Mouse (Mus musculus) forelimb bud, embryonic 11.5 days (tissue): ENCODE measurements around the gene Tsc1.
A peak's percentile ranks its signal among the peaks of the same experiment; 100 is the strongest.

Source experiments
- DNase-seq: peaks from one replicate; pipeline ENCODE4 v3.0.0-alpha.2; 2012; ENCODE audit warnings: low read depth, low spot score

Gene Tsc1

GRCm38 (mm10) chr2:28640461-28641424 lies at the start of gene Tsc1:
Tsc1 (plus strand) TSS chr2:28641228.
- DNase-seq = peak; percentile 96

- DNase-seq = no peak
These were observed 49.5 kb upstream of the Tsc1 start for GRCm38 (mm10) chr2:28591479-28591878.

DNA sequence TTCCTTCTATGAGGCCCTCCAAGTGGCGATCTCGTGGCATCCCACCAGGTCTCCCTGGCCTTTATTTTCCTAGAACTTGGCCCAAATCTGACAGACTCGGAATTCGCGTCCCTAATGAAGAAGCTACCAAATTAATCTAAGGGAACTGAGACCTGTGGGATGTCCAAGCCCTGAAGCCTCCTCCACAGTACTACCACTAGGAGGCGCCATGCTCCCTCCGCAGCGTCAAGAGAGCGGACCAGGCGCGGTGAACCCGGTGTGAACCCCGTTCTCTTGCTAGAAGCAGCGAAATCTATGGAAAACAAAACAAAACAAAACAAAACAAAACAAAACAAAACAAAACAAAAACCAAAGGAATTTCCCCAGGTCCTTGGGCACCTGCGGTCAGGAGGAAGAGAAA lies 48.2 kb upstream of the Tsc1 start:
- peak; percentile 57 for DNase-seq

DNA sequence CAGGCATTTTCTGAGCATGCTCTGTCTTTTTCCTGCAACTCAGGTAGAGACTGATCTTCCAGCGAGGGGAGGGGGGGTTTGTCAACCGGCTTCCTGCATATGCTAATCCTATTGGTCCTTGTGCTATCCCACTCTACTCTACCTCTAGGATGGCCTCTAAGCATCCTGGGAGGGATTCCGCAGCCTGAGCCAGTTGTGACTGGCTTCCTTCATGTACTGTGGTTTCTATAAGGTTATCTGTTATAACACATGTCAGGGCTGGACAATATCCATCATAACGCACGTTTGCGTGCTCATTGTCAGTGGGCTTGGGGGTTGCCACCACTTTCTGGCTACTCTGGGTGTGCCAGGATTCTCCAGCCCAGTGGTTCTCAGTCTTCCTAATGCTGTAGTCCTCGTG lies 45.0 kb upstream of the Tsc1 start:
- DNase-seq = no peak

GRCm38 (mm10) chr2:28596998-28597397 lies 44.0 kb upstream of the Tsc1 start:
- DNase-seq = no peak

GRCm38 (mm10) chr2:28597733-28598547 lies 43.1 kb upstream of the Tsc1 start:
- DNase-seq = no peak

GRCm38 (mm10) chr2:28598692-28599568 lies 42.1 kb upstream of the Tsc1 start:
- DNase-seq = no peak

GRCm38 (mm10) chr2:28599569-28599900 lies 41.5 kb upstream of the Tsc1 start:
- no peak for DNase-seq

- DNase-seq = no peak
These were observed 39.1 kb upstream of the Tsc1 start for GRCm38 (mm10) chr2:28601720-28602590.

GRCm38 (mm10) chr2:28603542-28603941 lies 37.5 kb upstream of the Tsc1 start:
- no peak for DNase-seq

GRCm38 (mm10) chr2:28605789-28606541 lies 35.1 kb upstream of the Tsc1 start:
- DNase-seq = no peak

DNA sequence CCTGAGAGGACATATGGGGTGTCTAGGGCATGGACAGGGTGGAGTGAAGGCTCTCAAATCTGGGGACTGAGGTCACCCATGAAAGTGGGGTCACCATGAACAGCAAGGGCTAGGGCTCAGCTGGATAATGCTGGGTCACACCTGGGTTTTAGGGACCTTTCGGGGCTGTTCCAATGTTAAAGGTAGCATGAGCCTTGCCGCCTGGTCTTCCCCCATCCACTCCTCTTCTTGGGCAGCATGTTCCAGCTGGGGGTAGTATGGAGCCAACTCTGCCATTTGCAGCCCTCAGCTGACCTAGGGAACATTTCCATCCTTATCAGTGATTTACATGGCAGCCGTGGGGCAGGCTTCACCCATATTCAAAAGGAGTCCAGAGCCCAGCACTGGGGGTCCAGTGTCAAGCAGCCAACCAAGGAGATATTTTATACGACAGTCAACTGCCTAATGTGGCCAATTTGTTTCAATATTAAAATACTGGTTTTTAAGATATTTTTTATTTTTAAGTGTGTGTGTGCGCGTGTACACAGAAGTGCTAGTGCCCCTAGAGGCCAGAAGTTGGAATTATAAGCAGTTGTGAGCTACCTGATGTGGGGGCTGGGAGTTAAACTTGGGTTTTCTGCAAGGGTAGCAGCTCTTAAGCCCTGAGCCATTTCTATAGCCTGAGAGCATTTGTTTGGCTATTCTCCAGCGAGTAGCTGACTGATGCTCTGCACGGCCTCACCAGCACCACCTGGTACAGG lies 34.3 kb upstream of the Tsc1 start:
- DNase-seq = no peak

DNA sequence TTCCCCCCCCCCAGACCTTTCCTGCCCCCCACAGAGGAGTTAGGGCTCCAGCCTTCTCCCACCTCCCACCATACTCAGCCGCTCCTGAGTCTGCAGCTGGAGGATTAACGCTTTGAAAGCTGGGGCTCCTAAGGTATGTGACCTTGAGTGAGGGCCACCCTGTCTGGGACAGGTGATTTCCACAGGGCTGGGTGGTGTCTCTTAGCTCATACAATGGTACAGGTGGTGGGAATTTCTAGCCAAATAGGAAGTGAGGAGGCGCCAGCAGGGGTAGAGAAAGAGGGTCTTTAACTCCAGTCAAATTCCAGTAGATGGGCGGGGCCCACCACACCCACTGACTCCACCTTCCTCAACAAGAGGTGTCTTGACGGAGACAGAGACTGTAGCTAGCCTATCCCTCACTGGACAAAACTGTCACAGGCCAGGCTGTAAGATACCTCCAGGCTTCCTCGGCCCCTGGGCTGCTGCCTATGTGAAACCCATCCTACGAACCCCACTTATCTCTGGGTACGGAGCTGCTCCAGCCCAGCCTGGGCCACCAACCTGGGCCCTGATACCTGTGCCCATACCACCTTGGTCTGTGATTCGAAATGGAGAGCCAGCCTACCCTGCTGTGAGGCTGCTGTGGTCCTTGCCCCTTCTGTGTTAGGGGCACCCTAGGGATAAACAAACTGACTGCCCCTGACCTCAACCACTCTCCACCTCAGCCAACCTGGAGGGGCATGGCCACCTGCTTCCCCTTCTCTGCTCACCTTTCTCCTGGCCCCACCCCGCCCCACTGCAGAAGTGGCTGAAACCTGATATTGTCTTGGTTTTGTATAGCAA lies 33.5 kb upstream of the Tsc1 start:
- no peak for DNase-seq

DNA sequence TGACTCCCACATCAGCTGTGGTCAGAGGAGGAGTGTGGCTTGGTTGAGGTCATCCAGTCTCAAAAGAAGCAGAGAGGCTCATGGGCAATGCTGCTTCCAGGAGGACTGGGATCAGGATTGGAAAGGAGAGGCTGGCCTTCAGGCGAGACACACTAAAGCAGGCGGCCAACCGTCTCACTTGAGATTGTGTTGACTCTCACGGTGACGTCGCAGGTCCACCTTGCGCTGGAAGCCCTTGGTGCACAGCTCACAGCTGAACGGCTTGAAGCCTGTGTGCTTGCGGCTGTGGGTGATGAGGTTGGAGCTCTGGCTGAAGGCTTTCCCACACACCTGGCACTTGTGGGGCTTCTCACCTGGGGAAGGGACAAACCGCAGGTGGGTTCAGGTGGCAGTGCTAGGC lies 31.2 kb upstream of the Tsc1 start:
- no peak for DNase-seq

DNA sequence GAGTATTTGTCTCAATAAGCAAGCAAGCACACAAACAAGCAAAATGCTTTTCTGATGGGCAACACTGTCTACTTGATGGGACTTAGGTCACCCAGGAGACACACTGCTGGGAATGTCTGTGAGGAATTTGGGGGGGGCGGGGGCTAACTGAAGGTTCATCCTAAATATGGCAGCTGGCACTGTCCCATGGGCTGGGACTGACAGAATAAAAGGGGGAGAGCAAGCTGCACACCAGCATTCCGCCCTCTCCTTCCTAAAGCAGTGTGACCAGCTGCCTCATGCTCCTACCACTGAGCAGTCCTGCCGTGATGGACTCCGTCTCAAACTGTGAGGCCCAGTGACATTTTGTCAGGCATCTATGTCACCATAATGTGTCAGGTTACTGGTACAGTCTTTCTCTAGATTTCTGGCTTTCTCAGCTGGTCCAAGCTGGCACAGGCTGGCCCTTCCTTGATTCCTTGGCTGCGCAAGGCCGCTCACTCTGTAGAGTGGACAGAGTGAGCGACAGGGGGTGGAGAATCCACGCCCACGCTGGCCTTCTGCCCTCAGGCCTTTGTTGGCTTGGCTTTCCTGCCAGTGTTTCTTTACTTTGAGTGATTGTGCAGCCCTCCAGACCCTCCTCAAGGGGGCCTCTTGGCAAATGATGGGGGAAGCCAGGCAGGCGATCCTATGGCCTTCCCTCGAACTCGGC lies 30.2 kb upstream of the Tsc1 start:
- no peak for DNase-seq

DNA sequence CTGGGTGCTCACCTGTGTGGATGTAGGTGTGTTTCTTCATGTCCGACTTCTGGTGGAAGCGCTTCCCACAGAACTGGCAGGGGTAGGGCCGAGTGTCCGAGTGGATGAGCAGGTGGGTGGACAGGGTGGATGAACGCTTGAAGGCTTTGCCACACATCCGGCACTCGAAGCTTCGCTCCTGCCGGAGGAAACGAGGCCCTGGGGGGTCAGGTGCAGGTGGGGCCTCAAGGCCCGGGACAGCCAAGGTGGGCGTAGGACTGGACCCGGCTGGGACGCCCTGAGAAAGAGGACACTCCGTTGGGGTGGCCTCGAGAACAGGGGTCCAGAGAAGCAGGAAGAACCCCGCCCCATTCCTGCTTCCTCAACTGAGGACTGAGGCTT lies 29.6 kb upstream of the Tsc1 start:
- DNase-seq = no peak

DNA sequence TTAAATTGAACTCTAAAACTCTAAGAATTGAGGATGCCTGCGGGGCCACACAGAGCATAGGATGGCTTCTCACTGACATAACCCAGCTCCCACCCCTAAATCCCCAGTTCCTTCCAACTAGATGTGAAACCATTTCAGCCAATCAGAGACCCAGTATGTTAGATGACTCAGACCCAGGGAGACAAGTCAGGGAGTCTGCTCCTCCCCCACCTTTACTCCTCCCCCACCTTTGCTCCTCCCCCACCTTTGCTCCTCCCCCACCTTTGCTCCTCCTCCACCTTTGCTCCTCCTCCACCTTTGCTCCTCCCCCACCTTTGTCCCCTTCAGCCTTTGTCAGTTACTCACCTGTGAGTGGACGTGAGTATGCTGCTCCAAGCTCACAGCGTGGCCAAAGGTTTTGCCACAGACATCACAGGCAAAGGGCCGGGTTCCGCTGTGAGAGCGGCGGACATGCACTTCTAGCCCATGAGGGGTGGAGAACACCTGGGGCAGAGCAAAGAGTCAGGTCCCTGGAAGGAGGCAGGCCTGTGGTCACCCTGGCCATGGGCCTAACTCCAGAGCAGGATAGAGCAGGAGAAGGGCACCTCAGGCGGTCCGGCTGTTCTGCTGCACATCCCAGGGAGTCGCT lies 28.5 kb upstream of the Tsc1 start:
- no peak for DNase-seq
